Mouse (Mus musculus): ENCODE results near the gene Mta1. TPM values are rescaled to one million over a fixed set of nuclear protein-coding genes. Genes with fewer than 3 reads are reported as not detected.

Mta1 gene
- polyA plus RNA-seq, 1 experiment from 2014 or later = 3.8 TPM

GRCm38 (mm10) chr12:113098530-113099151 lies 563 bp downstream of the Mta1 start:
- Histone ChIP-seq H3K9ac (peak overlapping the region; percentile 98), H3K27ac (replicated peaks) (peak overlapping the region; percentile 86), H3K9me3 (replicated peaks) (no peaks in the 10 kb centered on the region), H3K4me1 (replicated peaks) (peaks cover 56% of the 10 kb centered on the region), H3K4me3 (replicated peaks) (peak overlapping the region; percentile 92), H3K27me3 (peaks cover 21% of the 10 kb centered on the region; the same call in 1 of the 2 replicates), H3K36me3 (replicated peaks) (no peaks in the 10 kb centered on the region; the same call in 1 of the 2 replicates), H3K4me2 (peak overlapping the region; percentile 97)
- WGBS (ENCODE audit: insufficient replicate concordance) = under 1% methylated on average over 58 of the region's 60 CpGs
- peak; percentile 17; the same call in 1 of the 2 replicates for ATAC-seq (ENCODE audit: insufficient read depth)

DNA sequence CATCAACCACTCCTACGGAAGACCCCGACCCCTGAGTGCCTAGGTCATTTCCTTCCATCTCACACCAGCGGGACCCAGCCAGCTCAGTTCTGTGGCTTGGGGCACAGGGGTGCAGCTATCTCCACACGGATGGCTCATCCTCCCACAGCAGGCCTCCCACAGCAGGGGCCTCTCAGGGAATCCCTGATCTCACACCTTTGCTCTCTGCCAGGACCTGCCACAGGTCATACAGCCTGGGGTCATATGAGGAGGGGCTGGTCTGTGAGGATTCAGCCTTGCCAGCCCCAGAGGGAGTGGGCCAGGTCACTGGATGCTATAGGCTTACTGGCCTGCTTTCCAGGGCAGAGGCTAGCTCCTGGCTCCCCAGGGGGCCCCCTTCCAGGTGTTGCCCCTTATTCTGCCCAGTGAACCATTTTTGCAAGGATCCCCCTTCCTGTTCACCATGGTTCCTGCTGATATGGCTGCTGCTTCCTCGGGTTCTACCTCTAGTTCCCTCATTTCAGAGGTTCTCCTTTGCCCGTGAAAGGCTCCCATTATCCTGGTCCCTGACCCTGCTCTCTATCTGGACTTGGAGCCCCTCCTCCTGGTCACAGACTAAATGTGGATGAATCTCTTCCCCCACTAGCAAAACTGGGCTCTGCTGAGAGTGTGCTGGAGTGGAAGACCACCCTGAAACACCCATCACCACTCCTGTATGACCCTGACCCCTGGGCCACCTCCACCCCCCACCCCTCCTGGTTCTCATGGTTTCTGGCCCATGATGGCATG lies 1.6 kb downstream of the Mta1 start:
- peak overlapping the region; percentile 86 for H3K27ac ChIP-seq (replicated peaks)
- peak overlapping the region; percentile 98 for H3K9ac ChIP-seq
- H3K9me3 ChIP-seq (replicated peaks) = no peaks in the 10 kb centered on the region
- H3K4me1 ChIP-seq (replicated peaks) = peaks cover 67% of the 10 kb centered on the region
- H3K4me2 ChIP-seq = peak overlapping the region; percentile 97
- no peak for ATAC-seq (ENCODE audit: insufficient read depth)
- peak overlapping the region; percentile 92 for H3K4me3 ChIP-seq (replicated peaks)
- H3K36me3 ChIP-seq (replicated peaks) = no peaks in the 10 kb centered on the region; the same call in 1 of the 2 replicates
- WGBS (ENCODE audit: insufficient replicate concordance) = 11% methylated on average over 6 of the region's 6 CpGs
- H3K27me3 ChIP-seq = peaks cover 21% of the 10 kb centered on the region; the same call in 1 of the 2 replicates

DNA sequence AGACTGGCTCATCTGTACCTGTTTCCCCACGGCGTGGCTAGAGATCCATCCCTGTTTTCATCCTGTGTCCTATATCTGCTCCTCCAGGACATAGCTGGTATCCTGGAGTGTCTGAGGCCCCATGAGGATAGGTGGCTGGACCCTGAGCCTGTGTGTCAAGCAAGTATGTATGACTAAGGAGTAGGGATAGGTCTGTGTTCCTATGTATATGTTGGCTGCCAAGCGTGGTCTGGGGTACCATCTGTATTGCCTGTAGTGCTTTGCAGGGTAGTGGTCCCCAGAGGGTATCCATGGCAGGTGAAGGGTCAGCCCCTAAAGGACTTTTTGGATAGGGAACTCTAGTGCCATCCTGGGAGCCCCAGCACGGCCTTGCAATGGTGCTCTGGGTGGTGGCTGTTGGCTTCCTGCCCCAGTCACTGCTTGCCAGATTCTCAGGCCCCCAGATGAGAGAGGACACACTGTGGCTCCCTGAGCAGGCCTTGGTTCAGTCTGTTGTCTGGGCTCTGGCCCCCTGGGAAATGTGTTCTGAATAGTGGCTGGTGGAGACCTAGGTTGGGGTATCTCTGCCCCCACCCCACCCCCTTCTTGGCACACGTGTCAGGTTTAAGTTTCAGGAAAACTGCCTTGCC lies 2.5 kb downstream of the Mta1 start:
- no peak for ATAC-seq (ENCODE audit: insufficient read depth)
- 66% methylated on average over 5 of the region's 5 CpGs for WGBS (ENCODE audit: insufficient replicate concordance)
- Histone ChIP-seq H3K36me3 (replicated peaks) (no peaks in the 10 kb centered on the region; the same call in 1 of the 2 replicates), H3K4me3 (replicated peaks) (no peak overlapping the region), H3K27ac (replicated peaks) (0 out of 2 replicates have a peak overlapping the region, but pooled peaks have one; percentile 30), H3K9ac (no peak overlapping the region), H3K4me1 (replicated peaks) (peaks cover 76% of the 10 kb centered on the region), H3K4me2 (0 out of 2 replicates have a peak overlapping the region, but pooled peaks have one; percentile 97), H3K27me3 (peaks cover 21% of the 10 kb centered on the region; the same call in 1 of the 2 replicates), H3K9me3 (replicated peaks) (no peaks in the 10 kb centered on the region)

GRCm38 (mm10) chr12:113101251-113101960 lies 3.3 kb downstream of the Mta1 start:
- no peak for ATAC-seq (ENCODE audit: insufficient read depth)
- Histone ChIP-seq H3K4me2 (no peak overlapping the region), H3K4me1 (replicated peaks) (peaks cover 84% of the 10 kb centered on the region), H3K27ac (replicated peaks) (0 out of 2 replicates have a peak overlapping the region, but pooled peaks have one; percentile 30), H3K4me3 (replicated peaks) (no peak overlapping the region), H3K27me3 (peaks cover 14% of the 10 kb centered on the region; the same call in 1 of the 2 replicates), H3K36me3 (replicated peaks) (no peaks in the 10 kb centered on the region; the same call in 1 of the 2 replicates), H3K9ac (no peak overlapping the region), H3K9me3 (replicated peaks) (no peaks in the 10 kb centered on the region)
- WGBS (ENCODE audit: insufficient replicate concordance) = 65% methylated on average over 9 of the region's 9 CpGs

GRCm38 (mm10) chr12:113102461-113102860 lies 4.4 kb downstream of the Mta1 start:
- H3K9ac ChIP-seq = no peak overlapping the region
- H3K27ac ChIP-seq (replicated peaks) = peak overlapping the region; percentile 38; the same call in 1 of the 2 replicates
- no peak overlapping the region for H3K4me2 ChIP-seq
- ATAC-seq (ENCODE audit: insufficient read depth) = no peak
- peaks cover 90% of the 10 kb centered on the region for H3K4me1 ChIP-seq (replicated peaks)
- no peak overlapping the region for H3K4me3 ChIP-seq (replicated peaks)
- H3K27me3 ChIP-seq = peaks cover 4% of the 10 kb centered on the region; the same call in 1 of the 2 replicates
- H3K36me3 ChIP-seq (replicated peaks) = no peaks in the 10 kb centered on the region; the same call in 1 of the 2 replicates
- WGBS (ENCODE audit: insufficient replicate concordance) = 54% methylated on average over 6 of the region's 6 CpGs
- H3K9me3 ChIP-seq (replicated peaks) = no peaks in the 10 kb centered on the region

DNA sequence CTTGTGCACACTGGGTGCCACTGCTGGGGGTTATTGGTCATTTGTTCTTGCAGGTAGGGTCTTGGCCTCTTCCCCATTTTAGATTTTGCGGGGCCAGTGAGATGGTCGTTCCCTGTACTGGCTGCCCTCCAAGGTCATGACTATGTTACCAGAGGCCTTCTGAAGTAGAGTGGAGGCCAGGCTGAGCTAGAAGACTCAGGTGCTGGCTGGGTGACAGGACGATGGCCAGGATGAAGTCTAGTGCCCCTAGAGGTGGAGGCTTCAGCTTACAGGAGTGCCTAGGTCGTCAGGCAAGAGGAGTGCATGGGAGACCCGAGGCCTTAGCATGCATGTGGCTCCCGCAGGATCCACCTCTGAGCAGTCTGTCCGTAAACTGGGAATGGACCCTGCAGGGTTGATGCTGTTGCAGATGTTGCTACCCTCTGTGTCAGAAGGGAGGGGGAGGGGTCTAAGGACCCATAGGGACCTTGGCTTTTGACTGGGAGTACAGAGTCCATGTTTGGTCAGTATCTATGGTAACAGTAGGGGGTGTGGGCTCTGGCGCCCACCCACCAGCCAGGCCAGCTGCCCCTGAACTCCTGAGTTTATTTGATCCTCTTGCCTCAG lies 5.9 kb downstream of the Mta1 start:
- H3K36me3 ChIP-seq (replicated peaks) = no peaks in the 10 kb centered on the region; the same call in 1 of the 2 replicates
- H3K9me3 ChIP-seq (replicated peaks) = no peaks in the 10 kb centered on the region
- peaks cover 95% of the 10 kb centered on the region for H3K4me1 ChIP-seq (replicated peaks)
- 70% methylated on average over 8 of the region's 8 CpGs for WGBS (ENCODE audit: insufficient replicate concordance)
- ATAC-seq (ENCODE audit: insufficient read depth) = no peak
- peak overlapping the region; percentile 43; the same call in 1 of the 2 replicates for H3K27ac ChIP-seq (replicated peaks)
- no peaks in the 10 kb centered on the region for H3K27me3 ChIP-seq
- no peak overlapping the region for H3K4me3 ChIP-seq (replicated peaks)
- no peak overlapping the region for H3K9ac ChIP-seq
- no peak overlapping the region for H3K4me2 ChIP-seq

DNA sequence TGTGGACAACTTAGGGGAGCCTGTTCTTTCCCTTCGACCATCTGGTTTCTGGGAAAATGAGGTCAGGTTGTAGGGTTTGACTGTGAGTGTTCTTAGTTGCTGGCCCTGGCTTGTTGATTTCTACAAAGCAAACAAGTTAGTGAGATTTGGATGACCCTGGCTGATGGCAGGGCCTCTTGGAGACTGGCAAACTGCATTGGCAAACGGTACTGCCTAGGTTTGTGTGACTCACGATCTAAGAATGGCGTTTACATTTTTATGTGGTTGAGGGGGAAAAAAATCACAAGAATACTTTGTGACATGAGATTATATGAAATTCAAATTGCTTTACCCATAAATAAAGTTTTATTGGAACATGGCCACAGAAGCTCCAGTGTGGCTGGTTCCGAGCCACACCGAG lies 8.3 kb downstream of the Mta1 start:
- Histone ChIP-seq H3K27ac (replicated peaks) (peak overlapping the region; percentile 92), H3K4me1 (replicated peaks) (peaks cover 94% of the 10 kb centered on the region), H3K9ac (peak overlapping the region; percentile 49; the same call in 1 of the 2 replicates), H3K27me3 (no peaks in the 10 kb centered on the region), H3K36me3 (replicated peaks) (no peaks in the 10 kb centered on the region; the same call in 1 of the 2 replicates), H3K9me3 (replicated peaks) (no peaks in the 10 kb centered on the region), H3K4me2 (no peak overlapping the region), H3K4me3 (replicated peaks) (no peak overlapping the region; the same call in 1 of the 2 replicates)
- no peak for ATAC-seq (ENCODE audit: insufficient read depth)
- 83% methylated on average over 6 of the region's 6 CpGs for WGBS (ENCODE audit: insufficient replicate concordance)

GRCm38 (mm10) chr12:113107431-113108124 lies 9.5 kb downstream of the Mta1 start:
- Histone ChIP-seq H3K4me1 (replicated peaks) (peaks cover 84% of the 10 kb centered on the region), H3K4me2 (peak overlapping the region; percentile 57), H3K27ac (replicated peaks) (peak overlapping the region; percentile 92), H3K27me3 (no peaks in the 10 kb centered on the region), H3K4me3 (replicated peaks) (no peak overlapping the region), H3K9ac (peak overlapping the region; percentile 49), H3K36me3 (replicated peaks) (no peaks in the 10 kb centered on the region; the same call in 1 of the 2 replicates), H3K9me3 (replicated peaks) (no peaks in the 10 kb centered on the region)
- peak; percentile 94 for ATAC-seq (ENCODE audit: insufficient read depth)
- 16% methylated on average over 4 of the region's 4 CpGs for WGBS (ENCODE audit: insufficient replicate concordance)

GRCm38 (mm10) chr12:113108528-113109283 lies 10.6 kb downstream of the Mta1 start:
- Histone ChIP-seq H3K4me1 (replicated peaks) (peaks cover 79% of the 10 kb centered on the region), H3K4me2 (peak overlapping the region; percentile 57; the same call in 1 of the 2 replicates), H3K9ac (no peak overlapping the region), H3K4me3 (replicated peaks) (no peak overlapping the region), H3K27me3 (no peaks in the 10 kb centered on the region), H3K36me3 (replicated peaks) (peaks cover 11% of the 10 kb centered on the region), H3K27ac (replicated peaks) (peak overlapping the region; percentile 92), H3K9me3 (replicated peaks) (no peaks in the 10 kb centered on the region)
- WGBS (ENCODE audit: insufficient replicate concordance) = 83% methylated on average over 17 of the region's 17 CpGs
- ATAC-seq (ENCODE audit: insufficient read depth) = no peak

All from liver, embryonic 15.5 days (tissue).